21 mouse cellular contexts compared by ENCODE assay signal in the genomic region with DNA sequence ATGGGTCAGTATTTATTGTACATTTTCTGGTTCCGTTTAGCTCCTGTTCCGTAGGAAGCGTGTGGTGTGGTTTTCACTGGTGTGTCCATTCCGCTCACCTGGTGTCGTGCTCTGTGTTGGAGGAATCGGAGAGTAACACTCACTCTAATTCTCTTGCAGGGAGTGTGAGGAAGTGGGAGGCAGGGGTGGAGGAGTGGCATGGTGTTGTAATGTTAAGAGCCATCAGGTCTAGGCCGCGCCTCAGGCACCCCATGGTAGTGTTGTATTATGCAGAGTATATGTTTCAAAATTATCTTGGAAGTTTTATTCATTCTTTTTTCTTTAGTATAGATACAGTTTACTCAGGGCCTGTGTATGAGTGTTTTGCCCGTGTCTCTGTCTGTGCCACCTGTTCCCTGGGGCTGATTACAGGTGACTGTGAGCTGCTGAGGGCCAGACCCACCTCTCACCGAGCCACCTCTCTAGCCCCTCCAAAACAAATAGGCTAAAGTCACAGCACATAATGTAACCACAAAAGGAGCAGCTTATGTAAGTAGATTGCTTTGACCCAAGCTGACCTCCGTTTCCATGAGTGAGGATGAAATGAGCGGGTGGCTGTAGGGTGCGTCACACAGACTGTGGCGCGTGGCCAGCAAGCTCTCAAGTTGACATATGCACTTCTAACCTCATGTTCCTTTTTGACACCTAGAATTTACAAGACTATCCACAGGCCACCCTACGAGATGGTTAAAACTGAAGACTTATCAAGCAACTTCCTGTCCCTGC. TPM values are rescaled to one million over a fixed set of nuclear protein-coding genes. Genes with fewer than 3 reads are reported as not detected.
A peak's percentile ranks its signal among the peaks of the same experiment; 100 is the strongest.
DNase-seq lines count a peak whose midpoint lies in the region; ATAC-seq and TF ChIP-seq lines count a peak whose summit lies in the region.
"Had no signal": no experiment of that assay in that cellular context is flagged by ENCODE, and none has a peak within 500 bp of the region (broad histone marks: within the 10 kb centered on the region; RNA-seq: fewer than 3 reads in every experiment).

No protein-coding gene starts in this region.

- no peaks in the 10 kb centered on the region for H3K27me3 ChIP-seq in lung, postnatal 0 days (replicated peaks; ENCODE audit: insufficient read depth, low read length)
- no peaks in the 10 kb centered on the region for H3K27me3 ChIP-seq in stomach, embryonic 16.5 days (ENCODE audit: control insufficient read depth, insufficient read depth, low read length)
- H3K27me3 ChIP-seq in intestine, embryonic 15.5 days (replicated peaks), result no peaks in the 10 kb centered on the region
- H3K27me3 ChIP-seq: embryonic facial prominence, embryonic 15.5 days had no signal

- no peak overlapping the region for H3K4me3 ChIP-seq in lung, postnatal 0 days (ENCODE audit: low read depth, low read length)
- no peak overlapping the region for H3K4me3 ChIP-seq in stomach, embryonic 16.5 days (replicated peaks; ENCODE audit: low read length)
- no peak overlapping the region for H3K4me3 ChIP-seq in intestine, embryonic 15.5 days (replicated peaks)
- H3K4me3 ChIP-seq: embryonic facial prominence, embryonic 15.5 days; erythroblast, embryonic 14.5 days; forebrain, embryonic 10.5 days; heart, embryonic 10.5 days had no signal

- H3K4me2 ChIP-seq in lung, postnatal 0 days (replicated peaks; ENCODE audit: low read depth, low read length), result no peak overlapping the region
- H3K4me2 ChIP-seq in stomach, embryonic 16.5 days (ENCODE audit: low read depth, low read length), result no peak overlapping the region
- H3K4me2 ChIP-seq in intestine, embryonic 15.5 days (replicated peaks), result no peak overlapping the region
- H3K4me2 ChIP-seq: embryonic facial prominence, embryonic 15.5 days had no signal

- peak overlapping the region; percentile 62 for H3K27ac ChIP-seq in lung, postnatal 0 days (ENCODE audit: low read length)
- no peak overlapping the region for H3K27ac ChIP-seq in stomach, embryonic 16.5 days (ENCODE audit: low read length)
- no peak overlapping the region for H3K27ac ChIP-seq in intestine, embryonic 15.5 days
- H3K27ac ChIP-seq: embryonic facial prominence, embryonic 15.5 days; forebrain, embryonic 10.5 days; heart, embryonic 10.5 days had no signal

- H3K9me3 ChIP-seq in lung, postnatal 0 days (ENCODE audit: low read length), result no peaks in the 10 kb centered on the region
- no peaks in the 10 kb centered on the region for H3K9me3 ChIP-seq in stomach, embryonic 16.5 days (replicated peaks; ENCODE audit: control insufficient read depth, low read length)
- no peaks in the 10 kb centered on the region for H3K9me3 ChIP-seq in intestine, embryonic 15.5 days
- H3K9me3 ChIP-seq: embryonic facial prominence, embryonic 15.5 days; forebrain, embryonic 10.5 days; heart, embryonic 10.5 days had no signal

- ATAC-seq in lung, postnatal 0 days, result peak; percentile 95
- ATAC-seq in stomach, embryonic 16.5 days (ENCODE audit: insufficient read depth, low FRiP score), result peak; percentile 71; the same call in 1 of the 2 replicates
- no peak for ATAC-seq in intestine, embryonic 15.5 days
- ATAC-seq: forebrain, embryonic 14.5 days had no signal

- peak; percentile 64 to 80 for DNase-seq in lung, adult 18-20 months
- peak; percentile 80 for DNase-seq in lung, postnatal 0 days (ENCODE audit: low spot score)
- DNase-seq in lung, postnatal 36 days, result peak; percentile 78
- DNase-seq in spleen, postnatal 4 days (ENCODE audit: low spot score in 2 of 2), result no peak
- no peak for DNase-seq in frontal cortex, postnatal 25 days (ENCODE audit: low spot score in 2 of 2)
- DNase-seq: adrenal gland, postnatal 10 days; cerebellum, adult 11 months; cerebellum, adult 8-10 months; cerebellum, postnatal 14 days; embryo, embryonic 11 days; gastrocnemius, postnatal 36 days; heart, adult 11 months; heart, postnatal 10 days; heart, postnatal 4 days had no signal

- H3K36me3 ChIP-seq in lung, postnatal 0 days (ENCODE audit: insufficient read depth, low read length), result peaks cover 24% of the 10 kb centered on the region
- peaks cover 17% of the 10 kb centered on the region; the same call in 1 of the 2 replicates for H3K36me3 ChIP-seq in stomach, embryonic 16.5 days (ENCODE audit: control insufficient read depth, insufficient read depth, low read length)
- H3K36me3 ChIP-seq in intestine, embryonic 15.5 days, result peaks cover 24% of the 10 kb centered on the region

- H3K9ac ChIP-seq in lung, postnatal 0 days (replicated peaks; ENCODE audit: low read depth), result no peak overlapping the region
- no peak overlapping the region for H3K9ac ChIP-seq in stomach, embryonic 16.5 days (ENCODE audit: low read length)
- H3K9ac ChIP-seq in intestine, embryonic 15.5 days, result no peak overlapping the region
- H3K9ac ChIP-seq: embryonic facial prominence, embryonic 15.5 days had no signal

- peak; percentile 93 for TF ChIP-seq EP300 in lung, postnatal 0 days (IDR thresholded peaks at IDR 0.05)

- no peaks in the 10 kb centered on the region for H3K4me1 ChIP-seq in lung, postnatal 0 days (ENCODE audit: insufficient read depth, low read depth, low read length)
- H3K4me1 ChIP-seq in stomach, embryonic 16.5 days (ENCODE audit: control insufficient read depth, insufficient read depth, low read length), result no peaks in the 10 kb centered on the region
- H3K4me1 ChIP-seq in intestine, embryonic 15.5 days (replicated peaks), result no peaks in the 10 kb centered on the region
- H3K4me1 ChIP-seq: embryonic facial prominence, embryonic 15.5 days; forebrain, embryonic 10.5 days; heart, embryonic 10.5 days had no signal

- TF ChIP-seq CTCF in lung, postnatal 0 days (IDR thresholded peaks at IDR 0.05), result no peak

- WGBS in lung, postnatal 0 days, result 63% methylated on average over 16 of the region's 16 CpGs
- WGBS in stomach, embryonic 16.5 days, result 76% methylated on average over 16 of the region's 16 CpGs
- WGBS in intestine, embryonic 15.5 days, result 93% methylated on average over 16 of the region's 16 CpGs

RNA-seq across cellular contexts. Expression of gene Mtmr12, which starts 53.1 kb away (rescaled TPM):
- polyA plus RNA-seq in lung, postnatal 0 days (2015; fragmentation: Nextera tagmentation; extraction: Ambion mirVana), result 12.3 and 14.6 TPM in 2 replicates
- polyA plus RNA-seq in stomach, embryonic 16.5 days (2015; fragmentation: Nextera tagmentation; extraction: Ambion mirVana), result 16.1 and 17.2 TPM in 2 replicates
- 16.6 and 17.9 TPM in 2 replicates for polyA plus RNA-seq in intestine, embryonic 15.5 days (2015; fragmentation: Nextera tagmentation; extraction: Ambion mirVana)

Comparison
In these comparisons a context has a peak if more than half of its experiments do, and no peak if none do; other contexts are left out.
1. DNase-seq: peak in lung, adult 18-20 months (2 of 2), lung, postnatal 0 days (single experiment) and lung, postnatal 36 days (single experiment); none in spleen, postnatal 4 days (0 of 2) and frontal cortex, postnatal 25 days (0 of 2).